ENCODE assay signal across 16 mouse cellular contexts in genomic region chr7:24086871-24087270, GRCm38 (mm10). TPM values are rescaled to one million over a fixed set of nuclear protein-coding genes. Genes with fewer than 3 reads are reported as not detected.
"Had no signal": no experiment of that assay in that cellular context is flagged by ENCODE, and none has a peak within 500 bp of the region (broad histone marks: within the 10 kb centered on the region; RNA-seq: fewer than 3 reads in every experiment).

No protein-coding gene starts in this region.

- H3K4me3 ChIP-seq: limb, embryonic 15.5 days; liver, embryonic 13.5 days; megakaryocyte, embryonic 14.5 days; midbrain, embryonic 15.5 days; neural tube, embryonic 12.5 days had no signal

- H3K27ac ChIP-seq: limb, embryonic 15.5 days; liver, embryonic 13.5 days; macrophage; midbrain, embryonic 15.5 days; neural tube, embryonic 12.5 days had no signal

- H3K9ac ChIP-seq: limb, embryonic 15.5 days; liver, embryonic 13.5 days; lung, embryonic 14.5 days; midbrain, embryonic 15.5 days; neural tube, embryonic 12.5 days had no signal

- ATAC-seq: midbrain, embryonic 15.5 days had no signal

- H3K4me2 ChIP-seq: limb, embryonic 15.5 days; liver, embryonic 13.5 days; lung, embryonic 14.5 days; midbrain, embryonic 11.5 days; midbrain, embryonic 15.5 days; neural tube, embryonic 12.5 days had no signal

- H3K9me3 ChIP-seq: limb, embryonic 15.5 days; midbrain, embryonic 15.5 days had no signal

- DNase-seq: kidney, postnatal 25 days; layer of hippocampus, postnatal 36 days; liver, embryonic 13.5 days; lung, embryonic 14.5 days; lung, postnatal 10 days; thymus, adult 2 months; thymus, postnatal 36 days had no signal

- H3K27me3 ChIP-seq: limb, embryonic 15.5 days; liver, embryonic 13.5 days; megakaryocyte, embryonic 14.5 days; midbrain, embryonic 15.5 days; neural tube, embryonic 12.5 days had no signal

RNA-seq across cellular contexts. Expression of gene Vmn1r183, which starts 33.8 kb away (rescaled TPM):
- polyA plus RNA-seq: kidney, embryonic 16.5 days; limb, embryonic 11.5 days; limb, embryonic 15.5 days; liver, embryonic 13.5 days; lung, embryonic 14.5 days; macrophage; midbrain, embryonic 11.5 days; midbrain, embryonic 15.5 days; neural tube, embryonic 12.5 days; stomach, embryonic 14.5 days; thymus, adult 2 months had no signal
